Mouse (Mus musculus): ENCODE data around the gene Zfp292. TPM values are rescaled to one million over a fixed set of nuclear protein-coding genes. Genes with fewer than 3 reads are reported as not detected.
"Not testable (repeated sequence)": the region's sequence is repeated elsewhere in the genome, so short reads cannot be mapped to it uniquely, and the experiment has no call there.

Gene Zfp292
- polyA plus RNA-seq, 1 experiment from 2014 or later, result 38.8 TPM

DNA sequence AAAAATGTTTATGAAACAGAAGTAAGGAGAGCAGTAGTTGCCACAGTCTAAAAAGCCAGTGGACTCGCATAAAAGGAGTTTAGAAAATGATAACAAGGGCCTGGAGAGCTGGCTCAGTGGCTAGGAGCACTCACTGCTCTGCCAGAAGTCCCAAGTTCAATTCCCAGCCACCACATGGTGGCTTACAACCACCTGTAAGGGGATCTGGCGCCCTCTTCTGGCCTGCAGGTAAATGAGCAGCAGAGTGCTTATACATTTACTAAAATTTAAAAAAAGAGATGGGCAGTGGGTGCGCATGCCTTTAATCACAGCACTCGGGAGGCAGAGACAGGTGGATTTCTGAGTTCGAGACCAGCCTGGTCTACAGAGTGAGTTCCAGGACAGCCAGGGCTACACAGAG lies 22.6 kb upstream of the Zfp292 start:
- ATAC-seq (no peak), DNase-seq (ENCODE audit: low spot score) (no peak)
- H3K4me1 ChIP-seq (ENCODE audit: control insufficient read depth, insufficient read depth, low read length), result no peaks in the 10 kb centered on the region
- H3K36me3 ChIP-seq (ENCODE audit: control insufficient read depth, insufficient read depth, low read length), result no peaks in the 10 kb centered on the region
- H3K9ac ChIP-seq (ENCODE audit: low read length), result no peak overlapping the region
- no peak overlapping the region for H3K4me2 ChIP-seq (ENCODE audit: low read length)
- H3K27me3 ChIP-seq (replicated peaks; ENCODE audit: control insufficient read depth, insufficient read depth, low read length), result no peaks in the 10 kb centered on the region
- H3K27ac ChIP-seq (ENCODE audit: low read depth, low read length), result no peak overlapping the region
- 58% methylated on average over 5 of the region's 5 CpGs for WGBS
- no peak overlapping the region for H3K4me3 ChIP-seq (ENCODE audit: low read depth, low read length)
- 0 out of 2 replicates have a peak, but pooled peaks cover 2% of the 10 kb centered on the region for H3K9me3 ChIP-seq (replicated peaks; ENCODE audit: control insufficient read depth, low read length)

- not testable (repeated sequence) for ATAC-seq
- 91% methylated on average over 3 of the region's 3 CpGs for WGBS
Observed at GRCm38 (mm10) chr4:34901582-34901981, 18.8 kb upstream of the Zfp292 start.

DNA sequence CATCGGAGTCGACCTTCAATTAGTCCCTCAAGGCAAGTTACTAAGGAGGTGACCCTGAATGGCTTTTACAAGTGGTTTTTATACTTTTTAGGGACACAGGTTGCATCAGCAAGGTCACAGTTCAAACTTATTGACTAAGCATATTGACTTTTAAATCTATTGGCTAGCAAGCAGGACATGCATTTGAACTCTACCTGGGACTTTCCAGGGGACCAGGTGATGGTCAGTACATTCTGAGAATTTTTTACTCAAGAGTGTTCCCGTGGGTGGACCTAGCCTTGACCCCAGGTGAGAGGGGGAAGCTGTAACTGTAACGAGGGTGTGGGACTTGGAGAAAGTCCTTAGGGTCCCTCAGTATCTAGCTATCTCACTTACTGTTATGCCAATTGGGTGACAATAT lies 18.4 kb upstream of the Zfp292 start:
- H3K4me2 ChIP-seq (ENCODE audit: low read length), result no peak overlapping the region
- H3K36me3 ChIP-seq (ENCODE audit: control insufficient read depth, insufficient read depth, low read length), result no peaks in the 10 kb centered on the region
- H3K4me3 ChIP-seq (ENCODE audit: low read depth, low read length), result no peak overlapping the region
- H3K27me3 ChIP-seq (replicated peaks; ENCODE audit: control insufficient read depth, insufficient read depth, low read length), result no peaks in the 10 kb centered on the region
- 80% methylated on average over 4 of the region's 4 CpGs for WGBS
- no peak overlapping the region for H3K27ac ChIP-seq (ENCODE audit: low read depth, low read length)
- H3K4me1 ChIP-seq (ENCODE audit: control insufficient read depth, insufficient read depth, low read length), result no peaks in the 10 kb centered on the region
- 0 out of 2 replicates have a peak, but pooled peaks cover 2% of the 10 kb centered on the region for H3K9me3 ChIP-seq (replicated peaks; ENCODE audit: control insufficient read depth, low read length)
- DNase-seq (ENCODE audit: low spot score) (no peak), ATAC-seq (no peak)
- H3K9ac ChIP-seq (ENCODE audit: low read length), result no peak overlapping the region

More at GRCm38 (mm10) chr4:34901582-34901981, 18.8 kb upstream of the Zfp292 start:
- H3K4me1 ChIP-seq (ENCODE audit: control insufficient read depth, insufficient read depth, low read length); H3K4me3 ChIP-seq (ENCODE audit: low read depth, low read length); H3K9me3 ChIP-seq (replicated peaks; ENCODE audit: control insufficient read depth, low read length); H3K4me2 ChIP-seq (ENCODE audit: low read length); H3K36me3 ChIP-seq (ENCODE audit: control insufficient read depth, insufficient read depth, low read length); H3K9ac ChIP-seq (ENCODE audit: low read length); DNase-seq (ENCODE audit: low spot score); H3K27me3 ChIP-seq (replicated peaks; ENCODE audit: control insufficient read depth, insufficient read depth, low read length); H3K27ac ChIP-seq (ENCODE audit: low read depth, low read length): not testable (repeated sequence)

DNA sequence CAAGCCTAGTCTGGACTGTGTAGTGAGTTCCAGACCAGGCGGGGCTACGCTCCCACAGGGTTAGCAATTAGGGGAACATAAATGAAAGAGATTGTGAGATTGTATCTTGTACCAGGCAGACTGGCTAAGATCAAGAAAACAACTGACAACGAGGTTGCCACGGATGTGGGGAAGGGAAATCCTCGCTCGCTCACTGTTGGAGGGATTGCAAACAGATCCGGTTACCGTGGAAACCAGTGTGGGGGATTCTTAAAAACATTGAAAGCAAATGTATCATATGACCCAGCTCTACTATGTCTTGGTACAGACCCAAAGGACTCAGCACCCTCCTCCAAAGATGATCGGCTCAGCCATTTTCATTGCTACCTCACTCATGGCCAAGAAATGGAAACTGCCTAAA lies 17.4 kb upstream of the Zfp292 start:
- peak; percentile 15; the same call in 1 of the 2 replicates for ATAC-seq
- no peak overlapping the region for H3K4me3 ChIP-seq (ENCODE audit: low read depth, low read length)
- 56% methylated on average over 9 of the region's 9 CpGs for whole genome bisulfite sequencing

DNA sequence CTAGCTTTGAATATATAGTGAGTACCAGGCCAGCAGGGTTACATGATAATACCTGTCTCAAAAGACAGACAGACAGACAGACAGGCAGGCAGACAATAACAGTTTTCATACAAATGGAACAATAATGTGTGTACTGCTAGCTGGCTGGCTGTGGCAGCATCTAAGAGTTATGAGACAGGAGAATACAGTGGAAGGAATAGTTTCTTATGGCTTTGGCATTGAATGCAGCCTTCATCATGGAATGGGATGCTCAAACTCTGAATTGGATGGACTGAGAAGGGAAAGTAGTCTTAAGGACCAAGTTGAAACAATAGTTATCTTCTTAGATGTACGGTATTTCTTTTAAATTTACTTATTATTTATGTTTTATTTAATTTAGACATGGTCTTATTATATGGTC lies 16.6 kb upstream of the Zfp292 start:
- no peak for ATAC-seq
- Histone ChIP-seq H3K27ac (ENCODE audit: low read depth, low read length) (no peak overlapping the region), H3K9me3 (replicated peaks; ENCODE audit: control insufficient read depth, low read length) (no peaks in the 10 kb centered on the region), H3K4me1 (ENCODE audit: control insufficient read depth, insufficient read depth, low read length) (no peaks in the 10 kb centered on the region), H3K4me2 (ENCODE audit: low read length) (no peak overlapping the region), H3K9ac (ENCODE audit: low read length) (no peak overlapping the region), H3K36me3 (ENCODE audit: control insufficient read depth, insufficient read depth, low read length) (no peaks in the 10 kb centered on the region), H3K27me3 (replicated peaks; ENCODE audit: control insufficient read depth, insufficient read depth, low read length) (no peaks in the 10 kb centered on the region), H3K4me3 (ENCODE audit: low read depth, low read length) (no peak overlapping the region)
- WGBS, result 90% methylated on average over 1 of the region's 1 CpGs
- no peak for DNase-seq (ENCODE audit: low spot score)

More for the DNA sequence above, 17.4 kb upstream of the Zfp292 start:
- peak; percentile 59 for DNase-seq (ENCODE audit: low spot score)
- H3K4me1 ChIP-seq (ENCODE audit: control insufficient read depth, insufficient read depth, low read length), result no peaks in the 10 kb centered on the region
- H3K27ac ChIP-seq (ENCODE audit: low read depth, low read length), result no peak overlapping the region
- H3K36me3 ChIP-seq (ENCODE audit: control insufficient read depth, insufficient read depth, low read length), result no peaks in the 10 kb centered on the region
- H3K4me2 ChIP-seq (ENCODE audit: low read length), result no peak overlapping the region
- H3K27me3 ChIP-seq (replicated peaks; ENCODE audit: control insufficient read depth, insufficient read depth, low read length), result no peaks in the 10 kb centered on the region
- H3K9me3 ChIP-seq (replicated peaks; ENCODE audit: control insufficient read depth, low read length), result no peaks in the 10 kb centered on the region
- no peak overlapping the region for H3K9ac ChIP-seq (ENCODE audit: low read length)

- H3K4me1 ChIP-seq (ENCODE audit: control insufficient read depth, insufficient read depth, low read length), result no peaks in the 10 kb centered on the region
Observed at GRCm38 (mm10) chr4:34898497-34898896, 15.7 kb upstream of the Zfp292 start.

DNA sequence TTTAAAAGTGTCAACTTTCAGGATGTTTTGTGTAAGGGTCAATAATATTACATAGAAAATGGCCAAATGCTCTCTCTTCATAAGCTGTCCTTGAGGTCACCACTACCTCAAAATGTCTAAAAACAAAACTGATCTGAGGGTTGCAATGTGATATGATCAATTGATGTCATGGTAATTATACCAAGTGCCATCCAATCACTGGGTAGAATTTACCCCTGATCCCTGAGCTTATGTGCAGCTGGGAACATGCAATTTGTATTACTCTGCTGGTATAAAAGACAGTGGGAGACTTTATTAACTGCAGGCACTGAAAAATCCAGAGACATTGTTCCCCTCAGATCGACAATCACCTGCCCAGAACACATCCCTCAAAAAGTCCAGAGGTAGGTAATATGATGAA lies 10.7 kb upstream of the Zfp292 start, which contains the start of gene Cga:
Cga (plus strand) TSS at position 301 of the 400 bp plus-strand sequence.
- H3K27me3 ChIP-seq (replicated peaks; ENCODE audit: control insufficient read depth, insufficient read depth, low read length), result peaks cover 18% of the 10 kb centered on the region; the same call in 1 of the 2 replicates
- no peak within 1 kb of the TSS for H3K27ac ChIP-seq (ENCODE audit: low read depth, low read length)
- DNase-seq (ENCODE audit: low spot score) (no peak), ATAC-seq (no peak)
- no peak within 1 kb of the TSS for H3K4me3 ChIP-seq (ENCODE audit: low read depth, low read length)
- H3K9ac ChIP-seq (ENCODE audit: low read length), result no peak within 1 kb of the TSS
- no peaks in the 10 kb centered on the region for H3K36me3 ChIP-seq (ENCODE audit: control insufficient read depth, insufficient read depth, low read length)
- no peaks in the 10 kb centered on the region for H3K4me1 ChIP-seq (ENCODE audit: control insufficient read depth, insufficient read depth, low read length)
- H3K9me3 ChIP-seq (replicated peaks; ENCODE audit: control insufficient read depth, low read length), result no peaks in the 10 kb centered on the region
- WGBS, result 64% methylated on average over 1 of the region's 1 CpGs
- H3K4me2 ChIP-seq (ENCODE audit: low read length), result no peak within 1 kb of the TSS

More at GRCm38 (mm10) chr4:34898497-34898896, 15.7 kb upstream of the Zfp292 start:
- 71% methylated on average over 2 of the region's 2 CpGs for WGBS
- Histone ChIP-seq H3K9ac (ENCODE audit: low read length) (no peak overlapping the region), H3K27ac (ENCODE audit: low read depth, low read length) (no peak overlapping the region), H3K36me3 (ENCODE audit: control insufficient read depth, insufficient read depth, low read length) (no peaks in the 10 kb centered on the region), H3K27me3 (replicated peaks; ENCODE audit: control insufficient read depth, insufficient read depth, low read length) (no peaks in the 10 kb centered on the region), H3K4me2 (ENCODE audit: low read length) (no peak overlapping the region), H3K4me3 (ENCODE audit: low read depth, low read length) (no peak overlapping the region), H3K9me3 (replicated peaks; ENCODE audit: control insufficient read depth, low read length) (no peaks in the 10 kb centered on the region)
- DNase-seq (ENCODE audit: low spot score), result no peak
- ATAC-seq, result no peak

DNA sequence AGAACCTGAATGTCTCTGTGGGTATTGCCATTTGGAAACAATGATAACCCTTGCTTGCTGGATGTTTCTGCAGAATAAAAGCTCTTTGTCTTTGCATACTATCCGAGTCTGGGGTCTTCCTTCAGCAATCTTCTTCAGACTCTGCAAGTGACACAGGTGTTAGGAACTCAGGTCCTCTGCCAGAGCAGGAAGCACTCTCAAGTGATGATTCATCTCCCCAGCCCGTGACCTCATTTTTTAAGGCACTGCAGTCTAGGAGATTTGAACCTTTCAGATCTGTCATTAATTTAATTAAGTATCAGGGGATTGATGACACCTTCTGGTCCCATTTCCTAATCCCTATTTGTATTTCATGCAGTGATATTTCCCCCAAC lies 7.0 kb upstream of the Zfp292 start:
- Histone ChIP-seq H3K9me3 (replicated peaks; ENCODE audit: control insufficient read depth, low read length) (no peaks in the 10 kb centered on the region), H3K36me3 (ENCODE audit: control insufficient read depth, insufficient read depth, low read length) (no peaks in the 10 kb centered on the region), H3K27me3 (replicated peaks; ENCODE audit: control insufficient read depth, insufficient read depth, low read length) (peaks cover 18% of the 10 kb centered on the region; the same call in 1 of the 2 replicates), H3K9ac (ENCODE audit: low read length) (no peak overlapping the region), H3K27ac (ENCODE audit: low read depth, low read length) (no peak overlapping the region), H3K4me2 (ENCODE audit: low read length) (no peak overlapping the region), H3K4me3 (ENCODE audit: low read depth, low read length) (no peak overlapping the region), H3K4me1 (ENCODE audit: control insufficient read depth, insufficient read depth, low read length) (peaks cover 4% of the 10 kb centered on the region)
- 20% methylated on average over 2 of the region's 2 CpGs for WGBS
- DNase-seq (ENCODE audit: low spot score) (no peak), ATAC-seq (no peak)

- no peak for ATAC-seq
- Histone ChIP-seq H3K4me3 (ENCODE audit: low read depth, low read length) (no peak overlapping the region), H3K9ac (ENCODE audit: low read length) (no peak overlapping the region), H3K36me3 (ENCODE audit: control insufficient read depth, insufficient read depth, low read length) (no peaks in the 10 kb centered on the region), H3K9me3 (replicated peaks; ENCODE audit: control insufficient read depth, low read length) (no peaks in the 10 kb centered on the region), H3K4me1 (ENCODE audit: control insufficient read depth, insufficient read depth, low read length) (peaks cover 4% of the 10 kb centered on the region), H3K4me2 (ENCODE audit: low read length) (no peak overlapping the region), H3K27me3 (replicated peaks; ENCODE audit: control insufficient read depth, insufficient read depth, low read length) (peaks cover 18% of the 10 kb centered on the region; the same call in 1 of the 2 replicates), H3K27ac (ENCODE audit: low read depth, low read length) (no peak overlapping the region)
- WGBS, result 8% methylated on average over 15 of the region's 15 CpGs
- no peak for DNase-seq (ENCODE audit: low spot score)
Observed at GRCm38 (mm10) chr4:34889101-34889811, 6.5 kb upstream of the Zfp292 start.
